Mouse (Mus musculus) cerebellum, adult 2 months (tissue): ENCODE measurements around the gene Gm49353.

ENCODE experiments used
- CTCF ChIP-seq: fragments of 200-500 bp; IDR thresholded peaks from 2 replicates; pipeline ENCODE4 v1.5.1; 2011; ENCODE audit warnings: low read depth, mild to moderate bottlenecking, control low read depth, low read length, moderate library complexity, borderline replicate concordance; ENCODE audit not compliant: insufficient read depth
- POLR2A ChIP-seq: fragments of 200-500 bp; IDR thresholded peaks from 2 replicates; pipeline ENCODE4 v1.6.1; 2011; ENCODE audit warnings: low read length, control low read depth, borderline replicate concordance; ENCODE audit not compliant: insufficient read depth

DNA sequence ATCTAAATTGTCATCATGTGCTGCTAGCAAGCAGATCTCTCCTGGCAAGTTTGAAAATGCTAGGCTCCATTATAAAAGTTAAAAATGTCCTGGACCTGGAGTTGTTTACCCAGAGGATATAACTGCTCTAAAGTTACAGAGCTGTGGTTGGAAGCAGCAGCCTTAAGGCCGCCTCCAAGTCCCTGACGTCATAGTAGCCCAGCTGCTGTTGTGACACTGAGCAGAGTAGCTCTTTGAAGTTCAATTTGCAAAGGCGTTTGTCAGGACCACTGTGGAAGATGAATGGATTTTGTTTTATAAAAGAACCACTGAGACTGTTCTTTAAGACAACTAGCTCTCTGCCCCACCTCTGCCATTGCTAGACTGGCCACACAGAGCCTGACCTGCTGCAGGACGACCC, 12.7 kb downstream of the Gm49353 start, which contains the start of gene 9330159F19Rik:
- TF ChIP-seq POLR2A = no peak
- no peak for TF ChIP-seq CTCF
